Comparison of ENCODE assay signal across 19 mouse cellular contexts in the genomic region with DNA sequence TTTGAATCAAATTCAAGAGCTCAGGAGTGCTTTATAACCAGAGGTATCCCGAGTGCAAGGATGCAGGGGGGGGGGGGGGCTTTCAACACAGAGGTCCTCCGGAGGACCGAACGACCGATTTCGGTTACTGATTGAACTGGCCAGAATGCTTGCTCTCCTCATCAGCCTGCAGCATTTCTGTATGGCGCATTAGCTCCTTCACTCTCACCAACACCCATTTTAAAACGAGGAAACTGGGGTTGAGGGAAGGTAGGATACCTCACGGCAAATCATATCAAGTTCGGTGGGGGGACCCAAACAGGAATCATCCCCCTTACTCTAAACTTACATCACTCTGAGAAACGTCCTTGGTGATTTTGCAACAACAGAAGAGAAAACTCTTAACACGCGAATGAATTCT. TPM values are rescaled to one million over a fixed set of nuclear protein-coding genes. Genes with fewer than 3 reads are reported as not detected.
DNase-seq lines count a peak whose midpoint lies in the region; ATAC-seq and TF ChIP-seq lines count a peak whose summit lies in the region.
"Had no signal": no experiment of that assay in that cellular context is flagged by ENCODE, and none has a peak within 500 bp of the region (broad histone marks: within the 10 kb centered on the region; RNA-seq: fewer than 3 reads in every experiment).

No protein-coding gene starts in this region.

- no peak overlapping the region for H3K4me2 ChIP-seq in hindbrain, embryonic 11.5 days (replicated peaks; ENCODE audit: low read depth, low read length)
- H3K4me2 ChIP-seq in hindbrain, embryonic 14.5 days (replicated peaks) = no peak overlapping the region
- peak overlapping the region; percentile 31 for H3K4me2 ChIP-seq in embryonic facial prominence, embryonic 13.5 days
- peak overlapping the region; percentile 34 for H3K4me2 ChIP-seq in kidney, embryonic 16.5 days (replicated peaks; ENCODE audit: low read depth, low read length)
- H3K4me2 ChIP-seq in forebrain, postnatal 0 days (ENCODE audit: low read depth) = no peak overlapping the region

- H3K4me3 ChIP-seq in hindbrain, embryonic 11.5 days (ENCODE audit: low read depth, low read length) = no peak overlapping the region
- no peak overlapping the region for H3K4me3 ChIP-seq in hindbrain, embryonic 14.5 days (replicated peaks; ENCODE audit: low read length)
- peak overlapping the region; percentile 27 for H3K4me3 ChIP-seq in embryonic facial prominence, embryonic 13.5 days
- peak overlapping the region; percentile 18; the same call in 1 of the 2 replicates for H3K4me3 ChIP-seq in kidney, embryonic 16.5 days (ENCODE audit: low read length)
- H3K4me3 ChIP-seq in forebrain, postnatal 0 days (ENCODE audit: low read depth, low read length) = no peak overlapping the region
- H3K4me3 ChIP-seq: neural tube, embryonic 13.5 days had no signal

- 28% methylated on average over 13 of the region's 13 CpGs for WGBS in hindbrain, embryonic 11.5 days
- WGBS in hindbrain, embryonic 14.5 days = 34% methylated on average over 13 of the region's 13 CpGs
- 30% methylated on average over 13 of the region's 13 CpGs for WGBS in embryonic facial prominence, embryonic 13.5 days
- WGBS in kidney, embryonic 16.5 days = 32% methylated on average over 13 of the region's 13 CpGs
- WGBS in forebrain, postnatal 0 days = 44% methylated on average over 13 of the region's 13 CpGs

- peak; percentile 23 for DNase-seq in hindbrain, embryonic 11.5 days (ENCODE audit: low spot score)
- no peak for DNase-seq in hindbrain, embryonic 14.5 days (ENCODE audit: low spot score)
- peak; percentile 8 for DNase-seq in retina, postnatal 1 day
- no peak for DNase-seq in forebrain, postnatal 0 days
- DNase-seq in cerebellum, postnatal 10 days = no peak
- no peak for DNase-seq in cerebellum, adult 8-10 months
- DNase-seq: adrenal gland, postnatal 36 days; cerebellum, adult 11-12 months; liver; lung, postnatal 4 days; thymus, postnatal 25 days had no signal

- peaks cover 34% of the 10 kb centered on the region for H3K27me3 ChIP-seq in hindbrain, embryonic 11.5 days (ENCODE audit: control insufficient read depth, insufficient read depth, low read length)
- H3K27me3 ChIP-seq in hindbrain, embryonic 14.5 days (ENCODE audit: control insufficient read depth, insufficient read depth, low read length) = peaks cover 54% of the 10 kb centered on the region
- H3K27me3 ChIP-seq in embryonic facial prominence, embryonic 13.5 days = peaks cover 56% of the 10 kb centered on the region
- H3K27me3 ChIP-seq in kidney, embryonic 16.5 days (ENCODE audit: insufficient read depth, low read length) = peaks cover 46% of the 10 kb centered on the region
- H3K27me3 ChIP-seq in forebrain, postnatal 0 days (ENCODE audit: insufficient read depth, low read length) = peaks cover 27% of the 10 kb centered on the region

- no peaks in the 10 kb centered on the region for H3K9me3 ChIP-seq in hindbrain, embryonic 11.5 days (ENCODE audit: control insufficient read depth, low read length)
- H3K9me3 ChIP-seq in hindbrain, embryonic 14.5 days (ENCODE audit: control insufficient read depth, low read length) = no peaks in the 10 kb centered on the region
- no peaks in the 10 kb centered on the region for H3K9me3 ChIP-seq in embryonic facial prominence, embryonic 13.5 days
- H3K9me3 ChIP-seq in kidney, embryonic 16.5 days (ENCODE audit: low read length) = no peaks in the 10 kb centered on the region
- no peaks in the 10 kb centered on the region for H3K9me3 ChIP-seq in forebrain, postnatal 0 days (ENCODE audit: low read length)
- H3K9me3 ChIP-seq: neural tube, embryonic 13.5 days had no signal

- TF ChIP-seq CTCF in forebrain, postnatal 0 days (IDR thresholded peaks at IDR 0.05; ENCODE audit: low read depth) = no peak

- no peaks in the 10 kb centered on the region for H3K36me3 ChIP-seq in hindbrain, embryonic 11.5 days (ENCODE audit: control insufficient read depth, insufficient read depth, low read length)
- no peaks in the 10 kb centered on the region for H3K36me3 ChIP-seq in hindbrain, embryonic 14.5 days (replicated peaks; ENCODE audit: control insufficient read depth, insufficient read depth)
- H3K36me3 ChIP-seq in embryonic facial prominence, embryonic 13.5 days = no peaks in the 10 kb centered on the region
- no peaks in the 10 kb centered on the region for H3K36me3 ChIP-seq in kidney, embryonic 16.5 days (ENCODE audit: insufficient read depth, low read length)
- no peaks in the 10 kb centered on the region for H3K36me3 ChIP-seq in forebrain, postnatal 0 days (ENCODE audit: insufficient read depth)
- H3K36me3 ChIP-seq: neural tube, embryonic 13.5 days had no signal

- H3K9ac ChIP-seq in hindbrain, embryonic 11.5 days (ENCODE audit: low read depth, low read length) = no peak overlapping the region
- no peak overlapping the region for H3K9ac ChIP-seq in hindbrain, embryonic 14.5 days
- H3K9ac ChIP-seq in embryonic facial prominence, embryonic 13.5 days = 0 out of 2 replicates have a peak overlapping the region, but pooled peaks have one; percentile 3
- no peak overlapping the region for H3K9ac ChIP-seq in kidney, embryonic 16.5 days (replicated peaks; ENCODE audit: low read length)
- H3K9ac ChIP-seq in forebrain, postnatal 0 days = no peak overlapping the region
- H3K9ac ChIP-seq: neural tube, embryonic 13.5 days had no signal

- ATAC-seq in hindbrain, embryonic 11.5 days (ENCODE audit: low FRiP score) = no peak
- ATAC-seq in hindbrain, embryonic 14.5 days (ENCODE audit: low FRiP score) = no peak
- no peak for ATAC-seq in embryonic facial prominence, embryonic 13.5 days (ENCODE audit: insufficient number of reproducible peaks, insufficient read depth, low FRiP score, low TSS enrichment, low read depth)
- ATAC-seq in kidney, embryonic 16.5 days (ENCODE audit: low FRiP score, low TSS enrichment) = no peak
- ATAC-seq in forebrain, postnatal 0 days = no peak
- ATAC-seq: midbrain, embryonic 16.5 days had no signal

- 0 out of 2 replicates have a peak, but pooled peaks cover 4% of the 10 kb centered on the region for H3K4me1 ChIP-seq in hindbrain, embryonic 11.5 days (replicated peaks; ENCODE audit: control insufficient read depth, insufficient read depth, low read length)
- H3K4me1 ChIP-seq in hindbrain, embryonic 14.5 days (replicated peaks; ENCODE audit: control insufficient read depth, insufficient read depth, low read length) = peaks cover 14% of the 10 kb centered on the region; the same call in 1 of the 2 replicates
- peaks cover 13% of the 10 kb centered on the region for H3K4me1 ChIP-seq in embryonic facial prominence, embryonic 13.5 days
- H3K4me1 ChIP-seq in kidney, embryonic 16.5 days (ENCODE audit: insufficient read depth, low read length) = peaks cover 7% of the 10 kb centered on the region; the same call in 1 of the 2 replicates
- no peaks in the 10 kb centered on the region; the same call in 1 of the 2 replicates for H3K4me1 ChIP-seq in forebrain, postnatal 0 days (ENCODE audit: insufficient read depth)

- H3K27ac ChIP-seq in hindbrain, embryonic 11.5 days (ENCODE audit: low read depth, low read length) = no peak overlapping the region
- H3K27ac ChIP-seq in hindbrain, embryonic 14.5 days = no peak overlapping the region
- H3K27ac ChIP-seq in embryonic facial prominence, embryonic 13.5 days = no peak overlapping the region
- H3K27ac ChIP-seq in kidney, embryonic 16.5 days (ENCODE audit: low read length) = no peak overlapping the region
- H3K27ac ChIP-seq in forebrain, postnatal 0 days (ENCODE audit: low read depth, low read length) = no peak overlapping the region
- H3K27ac ChIP-seq: neural tube, embryonic 13.5 days had no signal

RNA-seq across cellular contexts. Expression of a gene that starts 1.7 kb away (rescaled TPM):
- polyA plus RNA-seq in hindbrain, embryonic 11.5 days (2014; fragmentation: Nextera tagmentation; extraction: Ambion mirVana) = 1.6 and 6.0 TPM in 2 replicates
- not detected in 2 replicates for polyA plus RNA-seq in hindbrain, embryonic 14.5 days (2014; fragmentation: Nextera tagmentation; extraction: Ambion mirVana)
- polyA plus RNA-seq in embryonic facial prominence, embryonic 13.5 days (2015; fragmentation: Nextera tagmentation; extraction: Ambion mirVana) = 24.9 and 27.0 TPM in 2 replicates
- polyA plus RNA-seq in kidney, embryonic 16.5 days (2015; fragmentation: Nextera tagmentation; extraction: Ambion mirVana) = 13.7 and 15.8 TPM in 2 replicates
- not detected in 2 replicates for total RNA-seq in forebrain, postnatal 0 days (2014; rRNA removed)
- polyA plus RNA-seq in forebrain, postnatal 0 days (2015; fragmentation: Nextera tagmentation; extraction: Ambion mirVana) = not detected in 2 replicates
- total RNA-seq: adrenal gland, postnatal 36 days; granulocyte monocyte progenitor cell, adult 5-6 weeks; MEL had no signal
- polyA plus RNA-seq: C2C12; heart, postnatal 0 days; midbrain, embryonic 16.5 days; neural tube, embryonic 13.5 days had no signal

Comparison
In these comparisons a context has a peak if more than half of its experiments do, and no peak if none do; other contexts are left out.
1. DNase-seq: peak in hindbrain, embryonic 11.5 days (single experiment) and retina, postnatal 1 day (single experiment); none in hindbrain, embryonic 14.5 days (single experiment), forebrain, postnatal 0 days (single experiment), cerebellum, postnatal 10 days (0 of 2) and cerebellum, adult 8-10 months (single experiment).
2. H3K4me2 ChIP-seq: peak in embryonic facial prominence, embryonic 13.5 days (single experiment) and kidney, embryonic 16.5 days (single experiment); none in hindbrain, embryonic 11.5 days (single experiment), hindbrain, embryonic 14.5 days (single experiment) and forebrain, postnatal 0 days (single experiment).
3. H3K4me3 ChIP-seq: peak in embryonic facial prominence, embryonic 13.5 days (single experiment) and kidney, embryonic 16.5 days (single experiment); none in hindbrain, embryonic 11.5 days (single experiment), hindbrain, embryonic 14.5 days (single experiment) and forebrain, postnatal 0 days (single experiment).